Mouse (Mus musculus) left cerebral cortex, postnatal 4 days (tissue): ENCODE results near the gene Klhl31. TPM values are rescaled to one million over a fixed set of nuclear protein-coding genes. Genes with fewer than 3 reads are reported as not detected.

Experiments
- DNase-seq: peaks from one replicate; pipeline ENCODE4 v3.0.0-alpha.2; 2022
- intact Hi-C: fragments of 180-260 bp; cut with DNase I; formaldehyde crosslinking; loops from one replicate; pipeline ENCODE4 v1.15.1; 2025
- total RNA-seq, 2 experiments: library from RNA; stranded (reverse); gene quantifications; 2 replicates each; pipeline ENCODE4 v1.2.3; 2021

Gene Klhl31
- total RNA-seq = under 1 TPM; 0.18 TPM

GRCm38 (mm10) chr9:77636450-77636951, at the start of gene Klhl31:
Gene Klhl31, plus strand, starts transcription at chr9:77636500.
- no peak for DNase-seq
- intact Hi-C loops = no loop called here

- intact Hi-C loops = no loop called here
- DNase-seq = no peak
Observed at GRCm38 (mm10) chr9:77586806-77587591, 49.3 kb upstream of the Klhl31 start.

- intact Hi-C loops = no loop called here
- no peak for DNase-seq
Observed at GRCm38 (mm10) chr9:77587616-77588015, 48.7 kb upstream of the Klhl31 start.

GRCm38 (mm10) chr9:77589496-77589895, 46.8 kb upstream of the Klhl31 start:
- intact Hi-C loops = no loop called here

GRCm38 (mm10) chr9:77592423-77592822, 43.9 kb upstream of the Klhl31 start:
- no peak for DNase-seq
- intact Hi-C loops = no loop called here

More at GRCm38 (mm10) chr9:77589496-77589895, 46.8 kb upstream of the Klhl31 start:
- DNase-seq = no peak

GRCm38 (mm10) chr9:77595006-77595626, 41.2 kb upstream of the Klhl31 start:
- intact Hi-C loops = no loop called here
- DNase-seq = no peak

- DNase-seq = peak; percentile 77
- intact Hi-C loops = no loop called here
Observed at GRCm38 (mm10) chr9:77596355-77596754, 39.9 kb upstream of the Klhl31 start.

- DNase-seq = no peak
- intact Hi-C loops = no loop called here
Observed at GRCm38 (mm10) chr9:77598560-77598959, 37.7 kb upstream of the Klhl31 start.

- DNase-seq = no peak
- intact Hi-C loops = no loop called here
Observed at GRCm38 (mm10) chr9:77602302-77603266, 33.7 kb upstream of the Klhl31 start.

- intact Hi-C loops = no loop called here
- no peak for DNase-seq
Observed at GRCm38 (mm10) chr9:77603965-77604509, 32.3 kb upstream of the Klhl31 start.

GRCm38 (mm10) chr9:77607295-77607694, 29.0 kb upstream of the Klhl31 start:
- DNase-seq = no peak
- intact Hi-C loops = no loop called here

- intact Hi-C loops = no loop called here
- DNase-seq = peak; percentile 26
Observed at GRCm38 (mm10) chr9:77607840-77608239, 28.5 kb upstream of the Klhl31 start.

GRCm38 (mm10) chr9:77610811-77611210, 25.5 kb upstream of the Klhl31 start:
- no peak for DNase-seq
- intact Hi-C loops = no loop called here

- intact Hi-C loops = no loop called here
- DNase-seq = no peak
Observed at GRCm38 (mm10) chr9:77612349-77612748, 24.0 kb upstream of the Klhl31 start.

- DNase-seq = no peak
- intact Hi-C loops = no loop called here
Observed at GRCm38 (mm10) chr9:77615868-77616267, 20.4 kb upstream of the Klhl31 start.

GRCm38 (mm10) chr9:77616796-77617195, 19.5 kb upstream of the Klhl31 start:
- intact Hi-C loops = no loop called here
- DNase-seq = no peak

- intact Hi-C loops = no loop called here
- no peak for DNase-seq
Observed at GRCm38 (mm10) chr9:77617751-77618150, 18.5 kb upstream of the Klhl31 start.

- intact Hi-C loops = no loop called here
- DNase-seq = no peak
Observed at GRCm38 (mm10) chr9:77618392-77618791, 17.9 kb upstream of the Klhl31 start.

GRCm38 (mm10) chr9:77620077-77620476, 16.2 kb upstream of the Klhl31 start:
- intact Hi-C loops = no loop called here
- no peak for DNase-seq

- intact Hi-C loops = no loop called here
- DNase-seq = peak; percentile 16
Observed at GRCm38 (mm10) chr9:77620482-77620881, 15.8 kb upstream of the Klhl31 start.

GRCm38 (mm10) chr9:77622874-77623273, 13.4 kb upstream of the Klhl31 start:
- DNase-seq = peak; percentile 11
- intact Hi-C loops = no loop called here
